ENCODE assay signal across 8 mouse cellular contexts in the genomic region with DNA sequence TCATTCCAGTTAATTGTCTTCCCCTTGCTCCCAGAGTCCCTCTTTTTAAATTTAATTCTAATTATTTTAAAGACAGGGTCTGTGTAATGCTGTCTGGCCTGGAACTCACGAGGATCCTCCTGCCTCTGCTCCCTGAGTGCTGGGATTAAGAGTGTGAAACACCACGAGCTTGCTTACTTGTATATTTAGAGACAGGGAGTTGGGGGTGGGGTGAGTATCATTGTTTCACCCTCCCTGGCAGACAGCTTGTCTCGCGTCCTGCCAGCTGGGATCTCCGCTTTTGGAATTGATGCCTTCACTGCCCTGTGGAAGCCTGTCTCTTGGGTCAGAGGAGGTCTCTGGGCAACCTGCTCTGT. TPM values are rescaled to one million over a fixed set of nuclear protein-coding genes. Genes with fewer than 3 reads are reported as not detected.
DNase-seq lines count a peak whose midpoint lies in the region; ATAC-seq and TF ChIP-seq lines count a peak whose summit lies in the region.

No protein-coding gene starts in this region.

- peak overlapping the region; percentile 16; the same call in 1 of the 2 replicates for H3K27ac ChIP-seq in kidney, embryonic 16.5 days (ENCODE audit: low read length)
- peak overlapping the region; percentile 96 for H3K27ac ChIP-seq in embryonic facial prominence, embryonic 15.5 days (replicated peaks)
- H3K27ac ChIP-seq in intestine, postnatal 0 days (ENCODE audit: low read depth, low read length): no peak overlapping the region
- no peak overlapping the region; the same call in 1 of the 2 replicates for H3K27ac ChIP-seq in midbrain, embryonic 11.5 days (ENCODE audit: low read depth, low read length)

- H3K4me1 ChIP-seq in kidney, embryonic 16.5 days (ENCODE audit: insufficient read depth, low read length): no peaks in the 10 kb centered on the region
- no peaks in the 10 kb centered on the region for H3K4me1 ChIP-seq in embryonic facial prominence, embryonic 15.5 days
- H3K4me1 ChIP-seq in intestine, postnatal 0 days (replicated peaks; ENCODE audit: control insufficient read depth, insufficient read depth, low read length): 0 out of 2 replicates have a peak, but pooled peaks cover 2% of the 10 kb centered on the region
- no peaks in the 10 kb centered on the region for H3K4me1 ChIP-seq in midbrain, embryonic 11.5 days (ENCODE audit: control insufficient read depth, insufficient read depth, low read length)

- WGBS in kidney, embryonic 16.5 days: 40% methylated on average over 5 of the region's 5 CpGs
- 41% methylated on average over 5 of the region's 5 CpGs for WGBS in embryonic facial prominence, embryonic 15.5 days
- WGBS in intestine, postnatal 0 days: 56% methylated on average over 5 of the region's 5 CpGs
- 44% methylated on average over 5 of the region's 5 CpGs for WGBS in midbrain, embryonic 11.5 days

- peak overlapping the region; percentile 98; the same call in 1 of the 2 replicates for H3K9ac ChIP-seq in kidney, embryonic 16.5 days (replicated peaks; ENCODE audit: low read length)
- no peak overlapping the region for H3K9ac ChIP-seq in embryonic facial prominence, embryonic 15.5 days
- no peak overlapping the region for H3K9ac ChIP-seq in intestine, postnatal 0 days (ENCODE audit: low read depth, low read length)
- H3K9ac ChIP-seq in midbrain, embryonic 11.5 days (ENCODE audit: low read length): no peak overlapping the region

- no peak for TF ChIP-seq CTCF in intestine, postnatal 0 days (IDR thresholded peaks at IDR 0.05; ENCODE audit: low read depth)

- no peak for DNase-seq in kidney, adult 8-10 months
- DNase-seq in MN1 (ENCODE audit: low spot score): peak; percentile 58
- DNase-seq in midbrain, embryonic 11.5 days (ENCODE audit: low spot score, missing footprints): no peak
- DNase-seq in layer of hippocampus, adult 9-11 months: no peak
- no peak for DNase-seq in gastrocnemius, adult 18-20 months (ENCODE audit: low spot score)

- peak overlapping the region; percentile 96 for H3K4me3 ChIP-seq in kidney, embryonic 16.5 days (ENCODE audit: low read length)
- H3K4me3 ChIP-seq in embryonic facial prominence, embryonic 15.5 days (replicated peaks): peak overlapping the region; percentile 88
- H3K4me3 ChIP-seq in intestine, postnatal 0 days (ENCODE audit: low read depth, low read length): peak overlapping the region; percentile 86
- peak overlapping the region; percentile 78 for H3K4me3 ChIP-seq in midbrain, embryonic 11.5 days (ENCODE audit: low read depth, low read length)

- H3K4me2 ChIP-seq in kidney, embryonic 16.5 days (replicated peaks; ENCODE audit: low read depth, low read length): peak overlapping the region; percentile 76
- peak overlapping the region; percentile 61 for H3K4me2 ChIP-seq in embryonic facial prominence, embryonic 15.5 days (replicated peaks)
- peak overlapping the region; percentile 80 for H3K4me2 ChIP-seq in intestine, postnatal 0 days (replicated peaks; ENCODE audit: low read depth)
- H3K4me2 ChIP-seq in midbrain, embryonic 11.5 days: peak overlapping the region; percentile 73; the same call in 1 of the 2 replicates

- H3K27me3 ChIP-seq in kidney, embryonic 16.5 days (ENCODE audit: insufficient read depth, low read length): no peaks in the 10 kb centered on the region
- no peaks in the 10 kb centered on the region for H3K27me3 ChIP-seq in embryonic facial prominence, embryonic 15.5 days
- no peaks in the 10 kb centered on the region for H3K27me3 ChIP-seq in intestine, postnatal 0 days (replicated peaks; ENCODE audit: control insufficient read depth, insufficient read depth, low read length)
- no peaks in the 10 kb centered on the region for H3K27me3 ChIP-seq in midbrain, embryonic 11.5 days (ENCODE audit: control insufficient read depth, insufficient read depth, low read length)

- H3K36me3 ChIP-seq in kidney, embryonic 16.5 days (ENCODE audit: insufficient read depth, low read length): peaks cover 12% of the 10 kb centered on the region; the same call in 1 of the 2 replicates
- peaks cover 13% of the 10 kb centered on the region for H3K36me3 ChIP-seq in embryonic facial prominence, embryonic 15.5 days
- no peaks in the 10 kb centered on the region for H3K36me3 ChIP-seq in intestine, postnatal 0 days (ENCODE audit: control insufficient read depth, insufficient read depth)
- H3K36me3 ChIP-seq in midbrain, embryonic 11.5 days (ENCODE audit: control insufficient read depth, insufficient read depth, low read length): no peaks in the 10 kb centered on the region

- no peaks in the 10 kb centered on the region for H3K9me3 ChIP-seq in kidney, embryonic 16.5 days (ENCODE audit: low read length)
- no peaks in the 10 kb centered on the region for H3K9me3 ChIP-seq in embryonic facial prominence, embryonic 15.5 days (replicated peaks)
- no peaks in the 10 kb centered on the region for H3K9me3 ChIP-seq in intestine, postnatal 0 days (ENCODE audit: control insufficient read depth)
- no peaks in the 10 kb centered on the region for H3K9me3 ChIP-seq in midbrain, embryonic 11.5 days (ENCODE audit: control insufficient read depth, low read length)

- ATAC-seq in kidney, embryonic 16.5 days (ENCODE audit: low FRiP score, low TSS enrichment): peak; percentile 64
- peak; percentile 17; the same call in 1 of the 2 replicates for ATAC-seq in embryonic facial prominence, embryonic 15.5 days (ENCODE audit: insufficient number of reproducible peaks, low FRiP score, low TSS enrichment, low read depth)
- ATAC-seq in intestine, postnatal 0 days: no peak
- no peak; the same call in 1 of the 2 replicates for ATAC-seq in midbrain, embryonic 11.5 days (ENCODE audit: low FRiP score)

RNA-seq across cellular contexts. Expression of gene Dars, which starts 0.3 kb away (rescaled TPM):
- polyA plus RNA-seq in kidney, embryonic 16.5 days (2015; fragmentation: Nextera tagmentation; extraction: Ambion mirVana): 155 and 162 TPM in 2 replicates
- 134 and 139 TPM in 2 replicates for polyA plus RNA-seq in embryonic facial prominence, embryonic 15.5 days (2015; fragmentation: Nextera tagmentation; extraction: Ambion mirVana)
- 68.0 and 69.0 TPM in 2 replicates for polyA plus RNA-seq in intestine, postnatal 0 days (2015; fragmentation: Nextera tagmentation; extraction: Ambion mirVana)
- 126 and 148 TPM in 2 replicates for polyA plus RNA-seq in midbrain, embryonic 11.5 days (2014; fragmentation: Nextera tagmentation; extraction: Ambion mirVana)
- total RNA-seq in gastrocnemius, adult 18-20 months (2021): 10 to 100 TPM; 62.4 to 66.9 TPM

RNA-seq across cellular contexts. Expression of gene Mcm6, which starts 58.0 kb away (rescaled TPM):
- polyA plus RNA-seq in kidney, embryonic 16.5 days (2015; fragmentation: Nextera tagmentation; extraction: Ambion mirVana): 255 and 261 TPM in 2 replicates
- 175 and 183 TPM in 2 replicates for polyA plus RNA-seq in embryonic facial prominence, embryonic 15.5 days (2015; fragmentation: Nextera tagmentation; extraction: Ambion mirVana)
- 56.7 and 59.6 TPM in 2 replicates for polyA plus RNA-seq in intestine, postnatal 0 days (2015; fragmentation: Nextera tagmentation; extraction: Ambion mirVana)
- polyA plus RNA-seq in midbrain, embryonic 11.5 days (2014; fragmentation: Nextera tagmentation; extraction: Ambion mirVana): 315 and 320 TPM in 2 replicates
- total RNA-seq in gastrocnemius, adult 18-20 months (2021): 1 to 10 TPM; 1.4 to 2.9 TPM

Comparison
In these comparisons a context has a peak if more than half of its experiments do, and no peak if none do; other contexts are left out.
1. ATAC-seq: peak in kidney, embryonic 16.5 days (single experiment) and embryonic facial prominence, embryonic 15.5 days (single experiment); none in intestine, postnatal 0 days (single experiment) and midbrain, embryonic 11.5 days (single experiment).
2. H3K27ac ChIP-seq: peak in kidney, embryonic 16.5 days (single experiment) and embryonic facial prominence, embryonic 15.5 days (single experiment); none in intestine, postnatal 0 days (single experiment) and midbrain, embryonic 11.5 days (single experiment).
3. Peak in every context shown above with its lines, with median percentiles within 50 percentile points of each other: H3K4me2 ChIP-seq and H3K4me3 ChIP-seq.